Mouse (Mus musculus): Measurements from ENCODE around the gene Rbm28.
"Not testable (repeated sequence)": the region's sequence is repeated elsewhere in the genome, so short reads cannot be mapped to it uniquely, and the experiment has no call there.

Rbm28 gene

DNA sequence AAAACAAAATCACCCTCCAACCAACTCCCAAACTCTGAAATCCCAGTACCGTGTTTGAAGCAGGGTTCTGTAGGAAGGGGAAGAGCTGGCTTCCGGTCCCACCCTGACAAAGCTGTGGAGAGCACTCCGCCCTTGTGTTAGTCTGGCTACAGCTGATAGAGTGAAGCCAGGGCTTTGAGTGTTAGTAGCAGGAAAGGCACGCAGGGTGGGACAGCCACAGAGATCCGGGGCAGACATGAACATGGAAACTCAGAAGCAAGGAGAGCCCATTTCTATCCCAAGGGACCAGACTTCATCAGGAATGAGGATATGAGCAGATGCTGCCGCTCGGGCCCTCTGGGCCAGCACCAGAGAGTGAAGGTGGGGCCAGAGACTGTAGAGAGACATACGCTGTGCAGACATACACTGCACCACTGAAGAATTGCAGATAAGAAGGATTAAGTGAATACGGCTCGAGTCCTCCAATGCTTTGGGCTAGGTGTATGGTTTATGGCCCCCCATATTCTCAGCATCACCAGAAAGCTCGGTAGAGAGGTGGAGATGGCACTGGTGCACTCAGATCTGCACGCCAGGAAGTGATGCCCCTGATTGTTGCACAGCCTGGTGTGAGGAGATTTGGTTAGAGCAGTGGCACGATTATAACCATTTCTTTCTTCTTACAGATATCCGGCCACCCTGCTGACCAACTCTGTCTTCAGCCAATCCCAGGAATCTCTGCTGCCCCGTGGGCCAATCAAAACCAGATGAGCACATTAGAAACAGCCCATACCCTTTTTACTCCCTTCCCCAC is 29.4 kb upstream of the Rbm28 start:
- DNase-seq = peak; percentile 43

DNA sequence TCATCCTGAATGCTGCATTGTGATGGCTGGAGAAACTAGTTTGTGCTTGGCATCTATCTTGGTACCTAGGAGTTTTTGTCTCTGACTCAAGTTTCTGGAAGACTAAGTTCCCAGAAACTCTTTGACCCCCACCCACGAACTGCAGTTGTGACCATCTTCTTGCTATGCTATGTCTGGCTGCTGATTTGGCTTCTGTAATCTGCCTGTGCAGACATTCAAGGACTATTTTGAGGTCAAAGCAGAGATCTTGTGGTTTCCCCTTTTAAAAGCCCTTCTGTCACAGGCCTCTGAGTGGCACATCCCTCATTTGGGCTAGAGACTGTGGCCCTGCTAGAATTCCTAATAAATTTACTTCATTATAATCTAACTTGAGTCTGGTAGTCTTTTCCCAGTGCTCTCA is 23.1 kb upstream of the Rbm28 start:
- DNase-seq = no peak

DNA sequence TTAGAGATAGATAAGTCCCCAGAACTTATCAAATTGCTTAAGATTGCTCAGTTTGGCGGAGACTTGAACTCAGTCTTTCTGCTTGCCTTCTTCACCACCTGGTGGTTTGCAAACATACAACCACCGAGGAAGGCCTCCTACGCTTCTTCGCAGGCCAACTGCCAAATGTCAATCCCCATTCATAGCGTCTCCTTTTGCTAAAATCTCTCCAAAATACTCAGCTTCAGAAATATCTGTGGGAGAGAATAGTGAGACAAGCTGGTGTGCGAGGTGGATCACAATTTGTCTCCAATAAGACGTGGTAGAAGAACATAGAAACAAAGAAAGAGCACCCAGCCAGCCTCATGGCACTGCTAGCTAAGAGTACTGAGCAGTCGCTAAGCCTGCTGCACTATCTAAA is 15.0 kb upstream of the Rbm28 start:
- DNase-seq = no peak

DNA sequence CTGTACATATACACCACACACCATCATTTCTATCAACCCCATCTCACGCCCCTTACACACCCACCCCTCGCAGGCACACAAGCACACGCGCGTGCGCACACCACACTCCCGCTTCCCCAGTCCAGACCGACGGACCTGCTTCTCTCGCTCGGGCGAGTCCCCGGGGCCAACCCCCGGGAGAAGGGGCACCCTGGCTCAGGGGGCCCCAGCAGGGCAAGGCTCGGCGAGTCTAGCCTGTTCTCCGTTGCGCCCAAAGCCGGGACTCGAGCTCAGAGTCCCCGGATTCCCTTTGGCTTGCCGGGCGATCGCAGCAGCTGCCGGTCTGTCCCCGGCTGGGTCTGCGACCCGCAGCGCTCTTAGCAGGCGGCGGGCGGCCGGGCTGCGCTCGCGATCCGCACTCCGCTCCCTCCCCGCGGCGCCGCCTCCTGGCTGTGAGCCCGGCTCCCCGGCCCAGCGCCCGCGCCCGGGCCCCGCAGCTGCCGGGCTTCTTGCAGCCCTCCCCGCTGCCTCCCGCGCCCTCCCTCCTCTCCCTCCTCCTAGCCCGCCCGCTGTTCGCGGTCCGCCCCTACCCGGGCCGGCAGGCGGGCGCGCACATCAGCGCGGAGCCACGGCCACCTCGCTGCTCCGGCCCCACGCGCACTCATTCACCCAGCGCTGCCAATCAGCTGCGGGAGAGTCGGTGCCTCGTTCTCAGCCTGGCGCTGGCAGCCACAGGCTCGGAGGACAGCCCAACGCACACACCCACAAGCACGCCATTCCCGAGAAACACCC is 14.3 kb upstream of the Rbm28 start, which contains the start of gene Prrt4:
TSS of gene Prrt4 (minus strand) at position 697 of the 771 bp plus-strand sequence.
- DNase-seq = peak; percentile 70

DNA sequence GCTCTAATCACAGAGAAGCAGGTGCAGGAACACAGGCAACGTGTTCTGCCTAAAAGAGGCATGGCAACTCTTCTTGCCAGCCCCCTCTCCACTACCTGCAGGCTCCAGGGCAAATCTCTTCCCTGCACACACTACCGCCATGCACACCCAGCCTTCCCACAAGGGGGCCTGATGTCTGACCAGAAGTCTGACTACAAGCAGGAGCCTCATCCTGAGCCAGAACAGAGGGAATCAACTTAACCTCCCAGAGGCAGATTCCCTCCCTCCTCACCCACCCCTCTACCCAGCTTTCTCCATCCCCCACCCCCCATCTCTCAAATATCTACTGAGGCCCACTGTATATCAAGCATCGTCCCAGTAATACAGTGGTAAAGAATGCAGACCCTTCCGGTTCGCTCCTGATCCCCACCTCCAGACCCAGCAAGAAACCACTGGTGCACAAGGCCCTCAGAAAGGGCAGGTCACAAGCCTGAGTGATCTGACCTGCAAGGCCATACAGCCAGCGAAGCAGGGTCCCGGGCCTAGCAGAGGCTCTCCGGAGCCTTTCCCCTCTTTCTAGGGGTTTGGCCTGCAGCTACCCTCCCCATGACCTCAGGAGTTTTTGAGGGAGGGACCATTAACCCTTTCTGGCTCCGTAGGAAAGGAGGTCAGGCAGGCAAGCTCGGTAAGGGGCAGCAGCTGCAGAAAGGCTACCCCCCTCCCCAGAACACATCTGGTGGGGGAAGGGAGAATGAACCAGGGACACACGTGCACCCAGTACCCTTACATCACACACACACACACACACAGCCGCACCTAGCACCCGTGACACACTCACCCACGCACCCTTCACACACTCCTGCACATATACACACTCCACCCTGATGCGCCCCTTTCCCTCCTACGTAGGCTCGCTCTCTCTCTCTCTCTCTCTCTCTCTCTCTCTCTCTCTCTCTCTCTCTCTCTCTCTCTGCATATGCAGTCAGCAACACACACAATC is 13.4 kb upstream of the Rbm28 start:
- DNase-seq = no peak

DNA sequence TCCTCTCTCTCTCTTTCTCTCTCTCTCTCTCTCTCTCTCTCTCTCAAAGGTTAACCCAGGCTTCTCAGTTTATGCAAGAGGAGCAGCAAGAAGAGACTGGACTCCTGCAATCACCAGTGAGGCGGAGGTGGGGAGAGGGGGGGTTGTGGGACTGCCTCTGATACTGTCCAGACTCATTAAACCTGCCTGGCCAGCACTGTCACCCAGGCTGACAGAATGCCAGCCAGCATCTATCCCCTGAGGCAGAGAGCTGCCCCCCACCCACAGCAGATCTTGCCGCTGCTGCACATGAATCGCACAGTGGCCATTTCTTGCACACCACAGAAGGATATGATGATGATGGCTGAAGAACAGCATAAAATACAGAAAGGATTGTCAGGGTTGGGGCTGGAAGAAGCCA is 10.3 kb upstream of the Rbm28 start:
- no peak for DNase-seq

DNA sequence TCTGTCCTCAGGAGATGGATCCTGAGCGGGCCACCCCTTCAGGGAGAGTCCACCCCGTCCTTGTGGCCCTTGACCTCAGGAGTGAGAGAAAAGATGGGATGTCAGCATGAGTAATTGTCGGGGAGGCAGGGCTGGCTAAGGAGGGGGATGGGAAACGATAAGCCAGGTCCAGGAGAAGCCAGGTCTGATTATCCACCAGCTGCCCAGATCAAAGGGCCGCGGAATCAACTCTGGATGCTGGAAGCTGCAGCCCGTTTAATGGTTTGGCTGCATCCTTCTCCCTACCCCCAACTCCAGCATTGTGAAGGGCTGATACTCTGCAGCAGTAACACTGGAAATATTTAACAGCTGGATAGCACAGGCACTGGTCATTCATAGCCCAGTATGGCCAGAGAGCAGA is 9.6 kb upstream of the Rbm28 start:
- no peak for DNase-seq

DNA sequence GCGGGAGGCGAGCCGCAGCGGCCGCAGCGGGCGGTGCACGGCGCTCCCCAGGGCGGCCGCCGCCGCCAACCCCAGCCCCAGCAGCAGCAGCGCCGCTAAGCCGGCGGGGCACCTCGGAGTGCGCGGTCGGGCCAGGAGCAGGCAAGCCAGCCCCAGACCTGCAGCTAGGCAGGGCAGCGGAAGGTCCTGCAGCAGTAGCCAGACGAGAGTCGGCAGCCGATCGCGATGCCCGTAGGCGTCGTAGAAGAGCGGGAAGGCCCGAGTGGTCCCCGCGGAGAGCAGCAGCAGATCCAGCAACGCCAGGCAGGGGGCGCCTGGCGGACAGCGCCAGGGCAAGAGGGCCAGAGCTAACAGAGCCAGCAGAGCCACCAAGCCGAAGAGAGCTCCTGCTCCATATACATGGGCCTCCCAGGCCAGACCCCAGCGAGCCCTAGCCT is 6.2 kb upstream of the Rbm28 start:
- peak; percentile 85 for DNase-seq

DNA sequence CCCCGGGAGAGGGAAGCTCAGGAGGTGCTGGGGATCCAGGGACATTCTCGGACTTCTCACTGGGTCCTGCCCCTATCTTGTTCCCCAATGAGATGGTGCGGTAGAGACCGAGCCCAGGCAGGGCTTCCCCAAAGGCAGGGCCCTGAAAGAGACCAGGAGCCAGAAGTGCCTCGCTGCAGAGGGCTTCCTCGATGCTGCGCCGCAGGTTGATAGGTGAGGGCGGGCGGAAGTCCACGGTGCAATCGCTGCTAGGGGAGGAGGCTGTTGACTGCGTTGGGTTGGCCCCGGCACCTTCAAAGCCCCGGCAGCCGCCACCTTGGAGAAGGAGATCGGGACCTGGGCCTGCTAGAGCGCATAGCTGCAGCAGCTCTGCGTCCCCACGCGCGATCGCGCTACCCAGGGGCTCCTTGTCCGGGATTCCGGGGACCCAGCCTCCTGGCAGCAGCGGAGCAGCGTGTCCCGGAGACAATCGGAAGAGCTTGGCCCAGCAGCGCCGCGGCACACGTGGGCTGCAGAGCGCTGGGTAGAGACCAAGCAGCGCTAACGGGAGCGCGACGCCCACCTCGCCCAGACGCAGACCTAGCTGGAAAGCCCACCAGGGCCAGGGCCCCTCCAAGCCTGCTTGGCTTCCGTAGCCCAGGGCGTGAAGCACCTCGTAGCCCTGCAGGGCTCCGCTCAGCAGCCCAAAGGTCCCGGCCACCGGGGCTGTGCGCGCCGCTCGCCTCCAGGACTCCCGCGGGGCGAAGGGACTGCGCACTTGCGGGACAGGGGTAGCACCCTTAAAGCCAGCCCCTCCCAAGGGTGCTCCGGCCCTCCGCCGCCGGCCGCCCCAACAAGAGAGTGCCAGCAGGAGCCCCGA is 5.5 kb upstream of the Rbm28 start:
- DNase-seq = peak; percentile 17

DNA sequence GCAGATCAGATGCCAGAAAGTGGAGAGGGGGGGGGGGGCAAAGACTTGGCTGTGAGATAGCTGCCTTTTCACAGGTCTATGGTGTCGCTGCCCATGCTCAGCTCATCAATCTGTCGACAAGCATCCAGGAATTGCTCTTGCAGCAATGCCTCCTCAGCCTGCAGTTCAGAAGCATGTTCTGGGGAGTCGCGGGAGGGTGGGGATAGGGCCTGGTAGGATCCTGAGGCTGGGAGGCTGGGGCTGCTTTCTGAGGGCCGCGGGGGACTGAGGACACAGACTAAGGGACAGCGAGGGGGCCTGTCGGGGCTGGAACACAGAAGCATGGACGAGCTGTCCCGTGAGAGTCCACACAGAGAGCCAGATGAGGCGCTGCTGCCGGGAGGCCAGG is 4.9 kb upstream of the Rbm28 start:
- no peak for DNase-seq

DNA sequence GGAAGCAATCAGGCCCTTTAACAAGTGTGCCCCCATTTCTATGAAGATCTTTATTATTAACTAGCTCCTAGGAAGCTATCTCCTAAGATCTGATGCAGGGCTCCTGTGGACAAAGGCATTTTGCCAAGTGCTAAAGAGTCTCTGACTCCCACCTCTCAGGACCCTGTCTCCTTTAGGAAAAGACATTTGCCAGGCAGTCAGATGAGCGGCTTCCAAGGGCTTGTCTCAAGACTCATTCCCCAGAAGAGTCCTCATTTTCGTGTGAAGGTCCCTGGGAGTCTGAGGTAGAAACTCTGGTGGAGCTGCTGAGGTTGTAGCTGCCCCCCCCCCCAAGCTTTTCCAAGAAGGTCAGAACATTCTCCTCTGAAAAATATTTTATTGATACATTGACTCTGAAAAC is 4.1 kb upstream of the Rbm28 start:
- no peak for DNase-seq

DNA sequence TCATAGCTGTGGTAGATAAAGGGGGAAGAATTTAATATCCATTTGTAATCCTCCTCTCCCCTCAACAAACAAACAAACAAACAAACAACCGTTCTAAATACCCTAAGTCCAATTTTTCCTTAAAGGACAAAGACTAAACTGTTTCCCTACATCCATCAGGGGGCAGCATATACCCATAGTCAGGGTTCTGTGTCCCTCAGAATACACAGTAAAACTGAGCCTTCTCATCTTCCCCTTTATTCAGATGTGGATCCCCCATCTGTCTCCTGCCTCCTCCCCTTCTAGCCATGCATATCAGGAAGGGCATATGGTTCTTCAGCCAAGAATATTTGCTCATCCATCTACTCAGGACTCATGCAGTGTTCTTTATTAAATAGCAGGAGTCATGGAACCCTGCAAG is 1.4 kb upstream of the Rbm28 start:
- peak; percentile 61 for DNase-seq

DNA sequence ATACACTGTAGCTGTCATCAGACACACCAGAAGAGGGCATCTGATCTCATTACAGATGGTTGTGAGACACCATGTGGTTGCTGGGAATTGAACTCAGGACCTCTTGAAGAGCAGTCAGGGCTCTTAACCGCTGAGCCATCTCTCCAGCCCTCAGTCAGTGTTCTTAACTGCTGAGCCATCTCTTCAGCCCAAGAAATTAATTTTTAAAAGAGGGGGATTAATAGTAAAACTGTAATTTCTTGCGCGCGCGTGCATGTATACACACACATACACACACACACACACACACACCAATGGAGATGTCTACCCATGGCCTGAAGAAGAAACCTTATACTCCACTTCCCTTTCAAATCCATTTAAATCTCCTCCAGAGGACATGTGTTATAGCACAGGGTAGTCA is 3.5 kb downstream of the Rbm28 start:
- DNase-seq = not testable (repeated sequence)

DNA sequence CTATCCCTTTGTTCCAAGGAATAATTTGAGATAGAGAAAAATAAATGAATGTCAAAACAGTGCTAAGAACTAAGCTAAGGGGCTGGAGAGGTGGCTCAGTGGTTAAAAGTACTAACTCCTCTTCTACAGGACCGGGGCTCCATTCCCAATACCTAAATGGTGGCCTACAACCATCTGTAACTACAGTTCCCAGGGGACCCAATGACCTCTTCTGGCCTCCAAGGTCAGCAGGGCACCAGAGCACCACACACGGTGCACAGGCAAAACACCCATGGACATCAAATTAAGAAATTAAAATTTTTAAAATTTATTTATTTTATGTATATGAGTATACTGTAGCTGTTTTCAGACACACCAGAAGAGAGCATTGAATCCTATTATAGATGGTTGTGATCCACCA is 4.0 kb downstream of the Rbm28 start:
- no peak for DNase-seq

DNA sequence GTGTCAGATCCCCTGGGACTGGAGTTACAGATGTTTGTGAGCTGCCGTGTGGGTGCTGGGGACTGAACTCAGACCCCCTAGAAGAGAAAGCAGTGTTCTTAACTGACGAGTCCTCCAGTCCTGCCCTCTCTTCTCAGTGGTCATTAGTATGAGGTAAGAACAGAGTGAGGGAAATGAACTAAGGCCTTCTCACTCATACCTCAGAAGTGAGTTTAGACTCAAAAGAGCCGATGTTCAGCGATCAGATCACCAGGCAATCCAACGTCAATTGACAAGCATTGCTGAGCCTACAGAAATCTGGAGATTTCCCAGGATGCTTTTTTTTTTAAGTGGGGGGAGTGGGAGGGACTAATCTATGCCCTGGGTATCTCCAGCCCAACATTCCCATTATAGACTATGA is 8.5 kb downstream of the Rbm28 start:
- no peak for DNase-seq

DNA sequence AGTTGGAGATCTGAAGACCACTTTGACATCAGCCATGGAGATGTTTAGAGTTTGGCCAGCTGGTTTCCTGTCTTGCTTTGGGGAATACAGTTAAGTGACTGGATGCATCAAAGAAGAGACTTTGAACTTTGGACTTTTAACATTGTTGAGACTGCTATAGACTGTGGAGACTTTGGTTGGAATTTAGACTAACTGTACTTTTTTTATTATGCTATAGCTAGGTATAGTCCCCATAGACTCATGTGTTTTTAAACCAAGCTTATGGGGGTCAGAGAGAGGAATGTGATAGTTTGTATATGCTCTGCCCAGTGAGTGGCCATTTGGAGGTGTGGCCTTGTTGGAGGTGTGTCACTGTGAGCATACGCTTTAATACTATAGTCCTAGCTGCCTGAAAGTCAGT is 14.8 kb downstream of the Rbm28 start:
- DNase-seq = no peak

DNA sequence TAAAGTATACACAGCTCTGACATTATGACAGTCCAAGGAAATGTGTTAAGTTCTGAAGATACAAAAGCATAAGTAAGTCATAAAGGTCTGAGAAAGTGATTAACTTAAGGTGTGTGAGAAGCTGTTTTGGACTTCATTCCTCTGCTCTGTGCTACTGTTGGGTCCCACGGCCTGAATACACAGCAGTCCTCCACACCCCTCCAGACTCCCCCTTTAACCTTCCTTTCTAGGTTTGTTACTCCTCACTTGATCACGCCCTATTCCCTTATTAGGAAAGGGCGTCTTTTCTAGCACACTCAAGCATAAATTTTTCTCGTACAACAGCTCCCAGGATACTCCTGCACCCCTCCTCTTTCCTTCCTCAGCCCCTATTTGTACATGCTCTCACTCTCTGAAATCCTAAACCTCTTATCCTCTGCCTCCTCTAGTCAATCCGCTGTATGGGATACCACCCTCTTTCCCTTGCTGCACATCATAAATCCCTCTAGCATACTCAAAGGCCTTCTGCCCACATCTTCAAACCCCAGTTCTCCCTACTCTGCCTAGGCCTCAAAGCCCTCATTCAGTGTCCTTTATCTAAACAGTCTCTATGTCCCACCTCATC is 17.3 kb downstream of the Rbm28 start:
- DNase-seq = no peak

DNA sequence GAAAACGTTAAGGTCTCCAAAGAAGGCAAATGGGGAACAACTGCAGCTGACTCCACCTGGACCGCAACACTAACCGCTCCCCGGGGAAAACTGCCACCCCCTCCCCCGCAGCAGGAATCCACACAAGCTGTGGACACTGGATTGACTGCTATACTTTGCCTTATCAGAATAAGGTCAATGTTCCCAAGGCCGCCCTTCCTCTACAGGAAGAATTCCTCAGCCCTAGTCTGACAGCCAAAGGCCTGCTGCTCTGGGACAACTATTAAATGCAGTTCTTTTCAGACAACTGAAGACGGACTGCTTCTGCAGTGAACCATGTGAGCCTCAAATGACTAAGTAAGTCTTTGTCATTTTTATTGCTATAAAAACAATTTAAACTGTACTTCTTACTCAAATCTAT is 18.2 kb downstream of the Rbm28 start:
- DNase-seq = peak; percentile 32

DNA sequence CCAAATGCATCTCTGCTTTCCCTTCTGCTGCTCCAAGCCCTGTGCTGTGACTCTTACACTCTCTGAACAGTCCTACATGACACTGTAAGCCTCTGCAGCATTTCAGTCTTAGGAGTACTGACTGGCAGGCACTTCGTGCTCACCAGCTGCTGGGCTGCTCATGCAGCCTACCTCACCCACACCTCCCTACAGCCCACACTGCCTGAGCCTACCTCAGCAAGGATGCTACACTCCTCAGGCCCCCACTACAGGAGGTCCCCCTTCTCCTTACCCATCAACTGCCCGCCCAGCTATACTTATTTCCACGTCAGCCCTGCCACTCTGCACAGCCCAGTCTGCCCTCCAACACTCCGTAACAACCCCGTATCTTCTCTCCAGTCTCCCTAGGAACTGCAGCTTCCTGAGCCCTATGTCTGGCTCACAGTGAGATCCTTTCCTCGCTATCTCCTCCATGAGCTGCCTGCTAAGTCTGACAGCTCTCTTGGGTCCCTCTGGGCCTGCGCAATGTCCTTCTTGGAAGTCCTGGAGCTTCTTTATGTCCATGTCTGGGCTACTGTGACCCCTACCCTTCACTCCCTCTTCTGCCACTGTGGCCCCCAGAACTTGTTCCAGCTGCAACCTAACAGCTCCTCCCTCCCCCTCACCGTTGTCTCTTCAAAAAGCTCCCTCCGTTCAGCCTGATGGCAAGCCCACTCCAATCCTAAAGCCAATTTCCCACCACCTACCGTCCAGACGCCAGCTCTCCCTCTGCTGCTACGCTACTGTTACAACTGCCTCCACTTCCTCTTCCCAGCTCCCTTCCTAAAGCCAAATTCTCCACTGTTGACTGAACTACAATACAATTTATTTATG is 19.1 kb downstream of the Rbm28 start:
- DNase-seq = no peak

DNA sequence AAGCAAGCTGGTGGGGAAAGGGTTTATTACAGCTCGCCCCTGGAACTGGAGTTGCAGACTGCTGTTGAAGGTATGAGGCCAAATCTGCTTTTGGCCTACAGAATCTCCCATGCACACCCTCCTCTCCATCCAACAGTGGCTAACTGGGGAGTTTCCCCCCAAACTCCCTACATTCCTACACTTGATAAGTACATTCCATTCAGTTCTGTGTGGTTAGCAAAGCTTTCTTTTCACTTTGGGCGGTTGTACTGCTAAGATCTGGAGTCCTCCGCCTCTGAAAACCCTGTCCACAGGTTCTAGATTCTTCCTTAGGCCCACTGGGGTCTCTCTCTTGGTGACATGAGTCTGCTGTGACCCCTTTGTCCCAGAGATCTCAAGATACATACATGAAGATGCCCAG is 19.8 kb downstream of the Rbm28 start:
- DNase-seq = no peak

DNA sequence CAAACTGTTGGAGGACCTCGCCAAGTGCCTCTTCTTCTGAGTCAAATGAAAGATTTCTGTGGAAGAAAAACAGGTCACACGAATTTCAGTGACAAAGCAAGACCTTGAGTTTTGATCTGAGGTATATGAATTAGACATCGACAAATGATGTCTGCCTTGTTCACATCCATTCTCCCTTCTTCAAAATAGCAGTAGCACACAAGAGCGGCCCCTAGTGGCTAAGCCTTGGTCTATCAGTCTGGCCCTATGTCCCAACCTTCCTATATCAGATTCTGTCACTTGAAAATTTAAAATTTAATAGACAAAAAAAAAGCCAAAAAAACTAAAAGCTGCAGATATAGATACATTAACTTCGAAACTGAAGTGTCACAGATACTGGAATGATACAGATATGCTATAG is 21.2 kb downstream of the Rbm28 start:
- DNase-seq = peak; percentile 42
